Mouse (Mus musculus) heart, postnatal 4 days (tissue): ENCODE measurements around the gene Tbc1d19. TPM values are rescaled to one million over a fixed set of nuclear protein-coding genes. Genes with fewer than 3 reads are reported as not detected.

Source experiments
- DNase-seq: peaks from one replicate; pipeline ENCODE4 v3.0.0; 2021
- total RNA-seq, 2 experiments: library from RNA; stranded (reverse); gene quantifications; 2 replicates each; pipeline ENCODE4 v1.2.3; 2021

Gene Tbc1d19
- 10 to 100 TPM; 22.9 to 26.1 TPM for total RNA-seq

DNA sequence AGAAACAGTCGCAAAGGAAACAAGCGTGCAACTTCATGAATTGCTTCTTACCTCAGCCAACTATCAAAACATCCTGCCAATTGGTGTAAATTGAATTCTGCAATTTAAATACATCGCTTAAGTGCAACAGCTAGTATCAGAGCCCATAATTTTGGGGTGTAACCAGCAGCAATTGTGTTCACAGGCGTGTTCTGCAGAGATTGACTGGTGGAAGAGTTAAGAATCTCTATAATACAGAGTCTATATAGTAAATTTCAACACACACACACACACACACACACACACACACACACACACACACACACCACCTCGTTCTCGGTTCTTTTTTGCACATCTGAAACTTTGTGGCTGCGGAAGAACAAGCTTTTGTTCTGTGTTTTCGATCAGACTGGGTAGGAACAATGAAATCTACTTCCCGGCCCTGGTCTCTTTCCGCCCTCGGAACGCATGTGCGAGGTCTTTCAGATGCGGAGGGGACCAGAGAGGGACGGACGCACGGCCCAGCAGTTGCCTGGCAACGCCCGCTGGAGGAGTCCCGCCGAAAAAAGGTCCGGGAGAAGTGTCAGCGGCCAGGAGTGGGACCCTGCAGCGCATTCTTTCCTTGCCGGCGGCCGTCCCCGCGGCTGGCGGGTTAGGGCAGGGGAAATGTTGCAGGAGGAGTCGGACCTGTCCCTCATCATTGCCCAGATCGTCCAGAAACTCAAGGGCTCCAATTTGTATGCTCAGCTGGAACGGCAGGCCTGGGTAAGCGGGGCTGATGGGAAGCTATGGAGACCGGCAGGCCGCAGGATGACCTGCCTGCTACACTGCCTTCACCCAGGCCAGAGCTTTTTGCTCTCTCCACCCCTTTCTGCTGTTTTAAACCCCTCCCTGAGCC is at the start of gene Tbc1d19:
TSS of gene Tbc1d19 (plus strand) at position 492 of the 877 bp plus-strand sequence.
- DNase-seq: peak; percentile 90

DNA sequence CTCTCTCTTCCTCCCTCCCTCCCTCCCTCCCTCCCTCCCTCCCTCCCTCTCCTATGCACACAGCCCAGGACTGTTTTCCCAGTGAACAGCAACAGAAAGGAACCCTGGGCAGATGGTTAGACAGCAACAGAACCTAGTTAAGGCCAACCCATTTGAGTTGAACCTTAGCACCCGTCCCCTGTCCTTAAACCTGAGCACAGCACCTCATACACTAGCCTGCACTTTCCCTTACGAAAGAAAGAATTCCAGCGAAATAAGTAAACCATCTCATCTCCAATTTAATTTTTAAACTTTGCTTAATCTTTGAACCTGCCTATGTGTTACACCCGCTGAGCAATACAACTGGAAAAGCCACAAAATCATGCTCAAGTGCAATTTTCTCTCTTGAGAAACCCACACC is 49.5 kb upstream of the Tbc1d19 start:
- DNase-seq: no peak

DNA sequence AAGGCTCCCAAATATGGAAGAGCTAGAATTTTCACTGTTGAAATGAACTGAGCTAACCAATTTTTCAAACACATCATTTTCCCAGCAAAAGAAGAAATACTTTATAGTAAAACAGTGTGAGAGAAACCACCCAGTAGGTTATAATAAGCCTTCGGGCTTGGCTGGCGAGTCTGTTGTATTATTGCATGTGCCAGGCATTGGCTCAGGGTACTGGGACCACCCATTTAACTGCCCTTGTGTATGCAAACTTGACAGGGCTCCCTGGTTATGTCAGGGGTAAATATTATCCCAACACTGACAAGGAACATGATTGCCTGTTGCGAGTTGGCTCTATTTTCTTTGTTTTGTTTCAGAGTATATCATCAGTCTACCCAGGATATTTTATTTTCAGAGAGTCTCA is 48.5 kb upstream of the Tbc1d19 start:
- DNase-seq: no peak

DNA sequence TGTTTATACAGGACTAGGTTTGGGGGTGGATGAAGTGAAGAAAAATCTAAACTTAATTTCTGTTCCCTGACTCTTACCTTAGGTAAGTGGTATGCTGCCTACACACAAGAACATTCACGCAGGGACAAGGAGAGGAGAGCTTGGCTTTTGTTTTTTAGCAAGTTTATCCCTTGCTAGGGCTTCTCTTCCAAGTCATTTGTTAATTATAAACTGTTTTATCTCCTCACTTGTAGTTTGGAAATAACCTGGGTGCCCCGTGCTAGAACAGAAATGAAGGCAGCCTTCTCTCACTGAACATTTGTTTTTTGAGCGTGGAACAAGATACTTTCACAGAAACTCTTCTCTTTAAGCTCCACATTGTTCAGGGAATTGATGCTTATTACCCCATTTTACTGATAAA is 48.1 kb upstream of the Tbc1d19 start:
- no peak for DNase-seq

DNA sequence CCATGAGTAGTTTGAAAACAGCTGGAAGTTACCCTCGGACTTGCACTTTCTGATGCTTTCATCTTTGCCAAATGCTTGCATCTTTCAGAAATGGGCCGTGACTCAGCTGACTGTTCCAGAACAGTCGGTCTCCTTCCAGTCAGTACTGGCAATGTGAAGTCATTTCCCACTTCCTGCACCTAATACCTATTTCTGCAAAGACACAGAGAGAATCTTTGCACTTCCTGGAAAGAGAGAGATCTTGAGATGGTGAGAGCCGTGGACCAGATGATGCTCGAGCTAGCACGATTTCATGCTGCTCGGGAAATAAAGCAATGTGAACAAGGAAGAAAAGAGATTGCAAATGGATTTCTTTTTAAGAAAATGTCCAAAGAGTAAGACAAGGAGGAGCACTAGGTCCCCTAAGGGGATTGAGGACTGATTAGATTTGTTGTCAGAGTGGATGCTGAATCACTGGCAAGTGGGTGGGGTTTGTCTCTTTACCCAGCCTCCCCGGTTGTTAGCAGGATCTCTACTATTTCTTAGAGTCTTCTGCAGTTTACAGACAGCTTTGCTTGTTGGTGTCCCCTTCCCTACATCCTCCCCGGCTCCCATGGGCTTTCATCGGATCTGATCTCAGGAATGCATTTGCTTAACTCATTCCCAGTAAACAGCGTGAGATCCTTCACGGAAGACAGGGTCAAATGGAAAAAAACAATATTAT is 24.4 kb upstream of the Tbc1d19 start:
- DNase-seq: no peak

DNA sequence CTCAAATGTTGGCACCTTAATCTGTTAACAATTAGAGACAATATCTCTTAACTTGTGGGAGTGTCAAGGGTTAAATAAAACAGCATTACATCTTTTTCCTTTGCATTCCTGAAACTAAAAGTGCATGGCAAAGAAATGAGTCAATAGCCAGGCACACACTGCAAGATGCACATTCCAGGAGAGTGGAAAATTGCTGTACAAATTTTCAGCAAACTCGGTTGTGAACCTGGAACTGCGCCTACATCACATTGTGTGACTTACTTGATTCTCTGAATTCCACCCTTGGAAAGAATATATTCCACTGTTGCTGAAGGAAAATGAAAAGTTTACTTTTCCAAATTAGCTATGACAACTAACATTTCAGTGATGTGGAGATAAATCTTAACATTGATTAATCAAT is 8.0 kb upstream of the Tbc1d19 start:
- no peak for DNase-seq

DNA sequence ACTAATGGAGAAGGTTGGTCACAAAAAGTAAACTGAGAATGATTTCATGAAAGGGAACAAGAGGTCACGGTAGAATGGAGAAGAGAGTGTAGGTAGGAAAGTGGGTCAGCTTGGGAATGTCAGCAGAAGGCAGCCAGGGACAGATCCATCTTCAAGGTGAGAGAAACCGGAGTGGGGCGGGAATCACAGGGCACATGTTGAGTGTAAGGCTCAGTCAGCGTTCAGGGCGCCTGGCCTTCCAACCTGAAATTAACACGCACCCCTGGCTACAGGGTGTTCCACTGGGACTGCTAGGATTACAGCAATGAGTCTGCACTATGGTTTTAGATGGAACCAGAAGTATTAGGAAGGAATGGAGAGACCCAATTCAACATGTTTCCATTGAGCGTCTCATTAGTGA is 10.3 kb downstream of the Tbc1d19 start:
- DNase-seq: no peak

DNA sequence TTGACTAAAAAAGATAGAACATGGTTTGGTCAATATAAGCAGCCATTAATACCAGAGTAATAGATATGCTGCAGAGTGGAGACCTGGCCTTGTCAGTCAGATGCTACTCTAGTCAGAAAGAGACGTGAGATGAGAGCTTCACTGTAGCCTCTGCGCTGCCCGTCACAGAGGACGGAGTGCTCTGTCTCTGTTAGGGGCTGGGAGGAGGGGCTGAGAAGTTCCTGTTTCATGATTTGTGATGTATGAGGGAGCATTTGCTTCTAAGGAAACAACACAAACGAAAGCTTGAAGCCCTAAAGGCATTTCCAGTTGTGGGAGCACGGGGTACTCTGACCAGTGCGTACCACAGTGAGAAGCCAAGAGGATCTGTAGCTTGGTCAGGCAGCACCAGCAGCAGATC is 16.5 kb downstream of the Tbc1d19 start:
- DNase-seq: no peak

DNA sequence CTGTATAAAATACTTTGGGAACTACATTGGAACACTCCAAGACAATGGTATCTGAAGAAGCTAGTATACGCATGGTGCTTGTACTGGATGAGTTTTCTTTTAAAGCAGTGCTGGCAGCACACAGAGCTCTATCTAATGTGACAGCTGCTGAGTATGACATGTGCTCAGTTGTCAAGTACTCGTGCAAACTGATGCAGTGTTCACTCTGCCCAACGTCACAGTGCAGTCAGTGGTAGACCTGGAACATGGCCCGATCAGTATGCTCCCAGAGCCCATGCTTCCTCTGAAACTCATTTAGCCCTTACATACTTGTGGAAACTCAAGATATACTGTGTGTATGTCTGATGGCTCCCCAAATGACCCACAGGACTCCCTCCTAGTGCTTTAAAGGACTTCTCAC is 25.1 kb downstream of the Tbc1d19 start:
- no peak for DNase-seq

DNA sequence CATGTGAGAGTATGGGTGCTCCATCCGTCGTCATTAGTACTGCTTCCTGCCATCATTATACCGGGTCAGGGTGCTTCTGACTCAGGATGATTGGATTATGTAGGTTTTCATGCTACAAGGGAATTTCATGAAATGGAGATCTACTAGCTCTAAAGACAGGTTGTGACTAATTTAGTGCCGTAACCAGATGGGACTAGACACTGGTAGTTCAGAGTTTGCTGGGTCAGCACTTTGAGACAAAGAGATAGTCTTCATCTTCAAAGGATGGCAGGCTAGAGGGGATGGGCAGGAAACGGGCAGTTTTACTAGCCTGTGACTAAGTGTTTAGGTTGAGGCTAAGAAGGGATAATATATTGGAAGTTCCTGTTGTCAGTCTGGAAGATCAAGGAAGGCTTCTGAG is 31.9 kb downstream of the Tbc1d19 start:
- DNase-seq: no peak

DNA sequence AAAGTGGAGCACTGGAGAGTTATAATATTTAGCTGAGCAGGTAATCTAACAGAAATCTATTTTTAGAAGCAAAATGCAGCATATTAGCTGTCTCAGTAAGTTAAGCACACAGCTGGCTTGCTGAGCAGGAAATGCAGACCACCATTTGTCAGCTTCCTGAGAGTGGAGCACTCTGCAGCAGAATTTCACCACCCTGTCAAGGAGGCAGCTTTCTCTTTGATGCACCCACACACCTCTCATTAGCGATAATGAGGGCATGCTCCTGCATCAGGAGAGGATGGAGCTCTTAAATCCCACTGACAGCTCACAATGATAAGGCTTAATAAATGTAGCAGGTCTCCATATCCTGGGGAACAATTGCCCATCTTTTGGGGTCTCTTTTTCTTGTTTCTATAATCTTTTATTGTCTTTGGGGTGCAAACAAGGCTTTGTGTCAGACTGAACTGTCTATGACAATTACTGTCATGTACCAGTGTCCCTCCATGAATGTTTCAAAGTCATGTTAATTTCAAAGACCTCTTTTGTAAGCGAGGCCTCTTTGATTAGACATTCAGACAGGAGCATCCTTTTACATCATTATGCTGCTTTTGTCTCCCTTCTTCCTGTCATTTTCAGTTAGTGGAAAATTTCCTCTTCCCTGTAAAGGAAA is 39.0 kb downstream of the Tbc1d19 start:
- DNase-seq: no peak

DNA sequence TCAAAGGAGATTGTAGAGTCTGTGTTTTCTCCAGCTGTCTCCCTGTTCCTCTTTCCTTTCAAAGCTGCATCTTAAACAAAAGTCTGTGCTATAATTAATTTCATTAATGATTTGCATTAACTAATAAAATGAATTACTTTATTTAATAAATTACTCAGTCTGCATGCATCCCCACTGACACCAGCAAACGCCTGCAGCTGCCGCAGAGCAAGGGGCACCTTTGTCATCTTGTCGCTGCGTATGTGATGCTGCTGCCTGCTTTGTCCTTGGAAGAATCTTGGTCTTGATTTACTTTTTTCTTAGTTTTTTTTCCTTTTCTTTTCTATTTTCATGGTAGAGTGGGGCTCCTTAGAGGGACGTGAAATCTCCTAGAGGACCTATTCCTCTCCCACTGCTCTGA is 43.2 kb downstream of the Tbc1d19 start:
- no peak for DNase-seq

DNA sequence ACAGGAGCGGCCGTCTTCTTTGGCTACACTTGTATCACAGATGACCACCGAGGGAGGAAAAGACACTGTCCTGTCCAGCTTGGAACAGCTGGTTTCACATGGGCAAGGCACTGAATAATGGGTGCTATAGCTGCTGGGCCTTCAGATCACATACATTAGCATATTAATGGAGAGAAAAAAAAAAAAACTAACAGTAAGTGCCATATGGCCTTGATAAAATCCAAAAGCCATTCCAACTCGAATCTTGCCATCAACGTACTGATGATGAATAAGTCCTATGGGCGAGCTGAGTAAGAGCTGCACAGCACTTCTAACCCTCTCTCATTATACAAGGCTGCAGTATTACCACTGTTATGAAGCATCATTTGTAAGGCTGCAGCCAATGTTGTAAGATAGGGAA is 45.2 kb downstream of the Tbc1d19 start:
- no peak for DNase-seq

DNA sequence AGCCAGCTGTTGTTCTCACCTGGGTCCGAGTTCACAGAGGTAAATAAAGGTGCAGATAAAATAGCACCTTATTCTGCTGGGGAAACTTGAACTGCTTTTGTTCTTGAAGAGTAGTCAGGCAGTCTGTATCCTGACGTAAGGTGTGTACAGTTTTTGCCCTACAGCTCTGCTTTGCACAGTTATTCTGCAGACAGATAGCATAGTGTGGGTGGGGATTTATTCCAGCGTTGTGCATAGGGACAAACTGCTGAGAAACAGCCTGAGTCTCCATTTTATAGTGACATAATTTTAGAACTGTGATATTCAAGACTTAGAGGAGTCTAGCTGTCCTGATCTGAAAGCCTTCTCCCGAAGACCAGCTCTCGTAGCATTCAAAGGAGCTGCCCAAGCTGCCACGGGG is 46.6 kb downstream of the Tbc1d19 start:
- DNase-seq: no peak

DNA sequence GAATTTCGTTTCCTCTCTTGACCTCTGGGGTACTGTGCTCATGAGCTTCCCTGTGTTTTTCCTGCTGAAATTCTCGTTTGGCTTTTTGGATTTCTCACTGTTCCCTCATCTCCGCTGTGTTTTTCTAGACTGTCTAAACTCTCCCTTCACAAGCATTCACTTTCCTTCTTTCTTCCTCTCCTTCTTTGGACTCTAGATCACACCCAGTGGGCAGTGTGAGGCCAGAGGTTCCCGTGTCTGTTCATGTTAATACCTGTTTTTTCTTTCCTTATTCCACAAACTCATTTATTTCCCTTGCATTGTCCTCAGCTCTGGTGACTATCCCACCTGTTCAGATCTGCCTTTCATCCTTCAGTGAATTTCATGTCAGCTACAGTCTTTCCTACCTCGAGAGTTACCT is 55.7 kb downstream of the Tbc1d19 start:
- DNase-seq: no peak

DNA sequence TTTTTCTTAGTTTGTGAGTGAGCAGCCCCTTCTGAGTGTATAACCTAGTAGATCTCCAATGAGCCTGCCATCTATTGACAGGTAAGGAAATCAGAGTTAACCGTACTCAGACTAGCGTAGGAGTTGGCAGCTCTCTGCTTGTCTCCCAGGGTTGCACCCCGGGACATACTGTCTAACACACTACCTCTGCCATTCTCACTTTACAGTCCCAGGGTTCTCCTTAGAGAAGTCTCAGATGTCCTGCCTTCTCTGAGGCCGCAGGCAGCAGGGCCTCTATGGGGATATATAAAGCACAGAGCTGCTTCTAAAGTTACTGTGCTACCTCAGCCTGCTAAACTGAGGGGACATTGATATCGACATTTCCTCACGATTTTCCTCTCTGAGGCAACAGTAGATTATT is 56.6 kb downstream of the Tbc1d19 start:
- DNase-seq: no peak

DNA sequence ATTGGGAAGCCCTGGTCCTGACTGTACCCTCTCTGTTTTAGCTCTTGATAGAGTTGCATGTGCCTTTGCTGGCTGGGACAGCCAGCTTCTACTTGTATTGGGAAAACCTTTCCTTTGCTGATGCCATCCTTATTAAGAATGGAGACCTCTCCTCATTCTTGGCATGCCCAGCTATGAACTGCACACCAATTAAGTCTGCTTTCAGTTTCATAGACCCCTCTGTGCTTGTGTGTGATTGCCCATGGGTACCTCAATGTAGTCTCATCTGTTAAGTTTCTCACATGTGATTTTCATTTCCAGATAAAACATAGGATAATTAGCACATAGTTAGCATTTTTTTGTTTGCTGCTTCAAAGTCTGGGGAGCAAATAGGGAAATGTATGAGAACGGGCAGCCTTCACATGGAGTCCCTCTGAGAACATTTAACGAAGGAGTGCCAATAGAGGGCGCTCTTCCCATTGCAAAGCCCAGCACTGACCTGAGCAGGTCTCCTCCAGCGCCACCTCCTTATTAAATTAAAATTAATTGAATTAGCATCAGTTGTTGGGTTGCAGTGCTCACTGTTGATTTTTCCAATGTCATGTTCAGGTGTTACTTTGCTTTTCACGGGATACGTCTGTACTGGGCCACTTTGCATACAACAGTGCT is 62.4 kb downstream of the Tbc1d19 start:
- DNase-seq: peak; percentile 75

DNA sequence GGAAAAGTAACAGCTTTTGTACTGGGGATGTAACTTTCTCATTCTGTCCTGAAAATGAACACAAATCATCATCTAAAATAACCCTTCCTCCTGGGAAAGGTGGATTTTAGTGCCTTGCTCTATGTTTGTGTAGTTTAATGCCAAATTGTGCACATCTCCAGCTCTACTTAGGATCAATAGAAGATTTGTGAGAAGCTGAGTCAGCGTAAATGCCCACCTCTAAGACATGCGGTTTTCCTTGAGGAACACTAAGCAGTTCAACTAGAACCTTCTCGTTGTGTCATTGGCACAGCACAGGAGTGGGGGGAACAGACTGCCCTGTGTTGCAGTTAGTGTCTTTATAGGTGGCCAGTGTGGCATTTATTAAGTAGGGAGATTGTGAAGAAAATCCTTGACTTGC is 65.6 kb downstream of the Tbc1d19 start:
- DNase-seq: no peak

DNA sequence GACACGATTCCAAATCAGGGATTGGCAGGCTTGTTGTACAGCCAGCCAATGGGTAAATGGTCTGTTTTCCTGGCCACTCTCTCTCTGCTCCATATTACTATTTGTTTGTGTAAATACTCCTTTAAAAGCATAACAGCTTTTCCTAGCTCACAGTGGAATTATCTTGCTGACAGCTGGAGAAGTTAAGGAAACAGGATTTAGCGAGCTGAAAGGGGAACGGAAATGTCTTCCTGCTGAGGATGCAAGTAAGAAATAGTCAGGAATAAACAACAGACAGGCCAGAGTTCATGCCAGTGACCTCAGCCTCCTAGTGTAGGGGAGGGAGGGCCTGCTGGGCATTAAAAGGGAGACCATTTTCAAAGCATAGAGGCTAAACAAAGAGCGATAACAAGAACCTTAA is 71.3 kb downstream of the Tbc1d19 start:
- DNase-seq: peak; percentile 14

DNA sequence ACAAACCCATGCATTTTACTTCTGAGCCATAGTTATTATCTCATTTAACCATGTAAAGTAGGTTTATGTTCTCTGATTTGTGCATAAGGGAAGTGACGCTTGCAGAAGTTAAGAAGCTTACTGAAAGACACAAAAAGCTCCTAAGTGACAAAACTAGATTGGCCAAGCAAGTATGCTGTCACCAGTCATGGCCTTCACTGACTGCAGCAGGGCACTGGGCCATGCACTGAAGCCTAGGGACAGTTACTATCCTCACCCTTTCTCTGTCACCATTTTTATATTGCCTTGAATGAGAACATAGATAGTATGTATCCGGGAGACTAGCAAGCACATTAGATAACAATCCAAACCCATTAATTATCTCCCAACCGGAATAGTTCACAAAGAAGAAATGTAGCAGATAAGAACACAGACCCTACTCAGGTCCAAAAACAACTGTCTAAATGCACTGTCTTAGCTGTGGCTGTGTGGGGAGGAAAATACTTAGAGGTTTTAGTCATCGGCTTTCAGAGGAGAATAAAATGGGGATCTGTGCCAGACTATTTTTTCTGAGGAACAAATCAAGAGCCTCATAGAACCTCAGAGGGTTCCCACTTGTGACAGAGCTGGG is 72.1 kb downstream of the Tbc1d19 start:
- DNase-seq: peak; percentile 35

DNA sequence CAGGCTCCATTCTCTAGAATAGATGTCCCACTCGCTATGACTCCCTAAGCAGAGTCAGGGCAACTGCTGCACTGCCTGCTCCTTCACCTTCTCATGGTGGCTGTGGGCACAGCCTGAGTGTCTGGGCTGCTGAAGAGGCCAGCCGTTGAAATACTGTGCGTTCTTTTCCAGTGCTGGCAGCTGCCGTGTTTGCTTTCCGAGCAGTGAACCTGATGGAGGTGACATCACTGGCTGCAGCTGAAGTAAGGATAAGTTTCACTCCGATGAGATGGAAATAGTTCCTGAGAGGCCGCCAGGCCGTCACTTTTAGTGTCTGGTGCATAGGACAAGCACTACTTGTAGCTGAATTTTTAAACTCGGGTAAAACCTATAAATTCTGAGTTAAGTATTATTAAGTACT is 92.0 kb downstream of the Tbc1d19 start:
- DNase-seq: peak; percentile 28

DNA sequence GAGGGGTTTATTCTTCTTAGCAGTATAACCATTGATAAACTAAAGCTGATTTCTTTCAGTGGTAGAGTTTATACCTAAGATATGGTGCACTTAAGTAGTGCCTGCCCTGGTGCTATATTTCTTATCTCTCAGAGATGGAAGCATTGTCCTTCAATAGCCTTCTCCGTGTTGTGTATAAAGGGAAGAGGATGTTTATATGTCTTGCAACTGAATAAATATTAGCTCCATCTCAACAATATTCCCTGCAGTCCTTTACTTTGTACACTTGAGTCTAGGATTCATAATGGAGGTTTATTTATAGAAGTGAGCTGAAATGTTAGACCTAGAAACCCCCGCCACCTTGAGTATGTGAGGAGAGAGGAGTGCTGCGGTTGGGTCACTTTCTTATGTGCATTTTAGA is 93.4 kb downstream of the Tbc1d19 start:
- no peak for DNase-seq

DNA sequence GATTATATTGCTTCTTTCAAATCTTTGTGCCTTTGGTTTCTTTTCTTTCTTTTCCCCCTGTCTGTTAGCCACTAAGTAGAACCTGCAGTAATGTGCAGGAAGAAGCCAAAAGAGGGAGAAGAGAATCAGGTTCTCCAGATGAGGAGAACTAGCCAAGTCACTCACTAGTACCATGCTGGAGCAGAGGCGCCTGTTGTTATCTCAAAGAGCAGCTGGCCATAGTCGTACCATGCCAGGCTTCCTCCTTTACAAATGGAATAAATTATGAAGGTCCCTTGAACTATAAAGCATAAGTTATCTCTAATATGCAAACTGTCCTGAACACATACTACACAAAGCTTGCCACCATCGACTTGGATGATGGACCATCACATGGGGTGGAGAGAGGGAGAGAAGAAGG is 99.8 kb downstream of the Tbc1d19 start:
- no peak for DNase-seq
